Mouse (Mus musculus) brain, embryonic 14.5 days (tissue): ENCODE data around the gene Naa40.

Experiments used
- CTCF ChIP-seq: fragments of 200-500 bp; IDR thresholded peaks from 2 replicates; pipeline ENCODE4 v1.5.1; 2012; ENCODE audit warnings: inconsistent platforms, mild to moderate bottlenecking, moderate library complexity, borderline replicate concordance; ENCODE audit not compliant: insufficient read depth, insufficient read length; ENCODE audit errors: extremely low read depth
- POLR2A ChIP-seq: fragments of 200-500 bp; IDR thresholded peaks from 2 replicates; pipeline ENCODE4 v1.6.1; 2012; ENCODE audit warnings: mild to moderate bottlenecking, inconsistent platforms, borderline replicate concordance; ENCODE audit not compliant: poor library complexity, insufficient read depth, insufficient read length, severe bottlenecking; ENCODE audit errors: extremely low read depth

DNA sequence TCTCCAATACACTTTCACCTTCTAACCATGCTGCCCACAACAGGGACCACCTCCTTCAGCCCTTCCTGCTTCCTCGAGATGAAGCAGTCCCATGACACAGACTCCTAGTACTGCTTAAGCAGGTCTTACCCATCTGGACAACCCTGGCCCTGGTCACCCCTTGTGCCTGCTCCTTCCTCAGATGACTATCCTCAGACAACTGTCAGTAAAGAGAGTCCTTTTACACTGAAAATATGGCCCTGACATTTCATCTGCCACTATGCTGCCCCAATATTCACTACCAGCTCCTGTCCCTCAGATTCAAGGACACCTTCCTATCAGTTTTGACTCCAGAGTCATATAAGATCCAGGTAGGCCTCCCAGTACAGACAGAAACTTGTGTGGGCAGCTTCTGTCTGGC is 40.6 kb downstream of the Naa40 start:
- TF ChIP-seq CTCF (no peak), POLR2A (no peak)
